2 mouse cellular contexts compared by ENCODE assay signal in the genomic region with DNA sequence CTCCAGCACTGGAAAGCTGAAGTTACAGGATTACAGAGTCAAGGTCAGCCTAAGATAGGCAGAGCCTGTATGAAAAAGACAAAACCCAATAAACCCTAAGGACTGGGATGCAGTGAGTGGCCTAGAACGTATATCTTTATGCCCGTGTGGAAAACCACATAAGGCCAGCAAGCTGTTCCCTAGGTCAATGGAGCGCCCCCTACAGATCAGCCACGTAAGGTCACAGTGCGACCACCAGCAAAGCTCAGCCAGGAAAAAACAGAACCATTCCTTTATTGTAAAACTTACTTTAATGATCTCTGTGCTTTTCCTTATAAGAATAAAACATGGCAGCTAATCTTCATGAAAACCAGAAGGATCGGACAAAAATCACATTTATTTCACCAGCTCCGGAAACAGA.
TF ChIP-seq lines count a peak whose summit lies in the region.

No protein-coding gene starts in this region.

TF ChIP-seq in CH12.LX, 34 proteins besides CTCF, POLR2A, EP300 and RAD21 (continued from another document):
- no peak for TF ChIP-seq GABPA (IDR thresholded peaks at IDR 0.05; ENCODE audit: insufficient replicate concordance, low read depth, low read length)
- no peak for TF ChIP-seq MYC (IDR thresholded peaks at IDR 0.05; ENCODE audit: low read depth, low read length)
- TF ChIP-seq SMC3 (IDR thresholded peaks at IDR 0.05; ENCODE audit: low read depth, low read length): no peak
- TF ChIP-seq RCOR1 (conservative IDR thresholded peaks at IDR 0.05; ENCODE audit: low read depth, low read length): no peak
- no peak for TF ChIP-seq KAT2A (IDR thresholded peaks at IDR 0.05; ENCODE audit: insufficient replicate concordance, low read length)
- no peak for TF ChIP-seq MXI1 (IDR thresholded peaks at IDR 0.05; ENCODE audit: low read depth, low read length)
- TF ChIP-seq USF2 (conservative IDR thresholded peaks at IDR 0.05; ENCODE audit: low read depth, low read length): no peak
- no peak for TF ChIP-seq CHD2 (IDR thresholded peaks at IDR 0.05; ENCODE audit: low read length)
- TF ChIP-seq TBP (conservative IDR thresholded peaks at IDR 0.05; ENCODE audit: low read depth, low read length): no peak
- TF ChIP-seq NELFE (IDR thresholded peaks at IDR 0.05; ENCODE audit: low read depth, low read length): no peak
- TF ChIP-seq ZKSCAN1 (IDR thresholded peaks at IDR 0.05; ENCODE audit: borderline replicate concordance, low read depth, low read length): no peak
TF ChIP-seq in CH12.LX: peak in this region for 0.

TF ChIP-seq in ES-E14, 5 proteins besides CTCF, POLR2A, EP300 and RAD21 (continued from another document):
- no peak for TF ChIP-seq MAFK (IDR thresholded peaks at IDR 0.05; ENCODE audit: insufficient read depth, low read depth, low read length)
- 0 out of 2 replicates have a peak, but pooled peaks have one; percentile 9 for TF ChIP-seq ZC3H11A (IDR thresholded peaks at IDR 0.05; ENCODE audit: borderline replicate concordance, low read depth, low read length)
TF ChIP-seq in ES-E14: peak in this region for 1.
